Mouse (Mus musculus) small intestine, adult 2 months (tissue): ENCODE results near the gene Dbndd2.

Experiments used
- CTCF ChIP-seq: fragments of 200-500 bp; IDR thresholded peaks from 2 replicates; pipeline ENCODE4 v1.5.1; 2012; ENCODE audit warnings: low read depth, mild to moderate bottlenecking, control low read depth, inconsistent platforms, low read length, moderate library complexity, mixed read lengths; ENCODE audit not compliant: insufficient replicate concordance, insufficient read length; ENCODE audit errors: extremely low read depth
- POLR2A ChIP-seq: fragments of 200-500 bp; IDR thresholded peaks from 2 replicates; pipeline ENCODE4 v1.6.1; 2012; ENCODE audit warnings: low read depth, mild to moderate bottlenecking, control low read depth, inconsistent platforms, low read length, moderate library complexity

DNA sequence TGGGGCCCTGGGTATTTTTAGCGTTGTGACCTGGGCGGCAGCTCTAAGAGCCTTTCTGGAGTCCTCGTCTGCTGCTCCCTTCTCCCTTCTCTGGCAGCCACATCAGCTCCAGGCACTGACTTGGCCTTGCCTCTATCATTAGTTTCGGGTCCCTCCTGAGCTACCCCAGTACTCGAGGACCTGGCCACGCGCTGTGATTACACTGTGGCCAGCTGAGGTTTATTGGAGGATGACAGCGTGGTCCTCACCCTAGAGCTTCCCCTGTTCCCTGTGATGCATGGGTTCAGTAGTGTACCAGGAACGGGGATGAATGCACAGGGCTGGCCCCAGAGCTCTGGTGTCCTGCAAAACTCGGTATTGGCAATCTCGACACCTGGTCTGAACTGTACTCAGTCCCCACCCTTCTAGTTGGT, 1.2 kb downstream of the Dbndd2 start:
- TF ChIP-seq POLR2A (no peak), CTCF (no peak)
